Mouse (Mus musculus): ENCODE measurements around the gene Tnfaip8l2. TPM values are rescaled to one million over a fixed set of nuclear protein-coding genes. Genes with fewer than 3 reads are reported as not detected.

Gene Tnfaip8l2
- polyA plus RNA-seq (2016; fragmentation: Nextera tagmentation; extraction: Ambion mirVana): 2.5 and 3.3 TPM in 2 replicates

GRCm38 (mm10) chr3:95141952-95142616, at the start of gene Tnfaip8l2:
Tnfaip8l2 (minus strand) TSS chr3:95142360.
- 86% methylated on average over 10 of the region's 10 CpGs for WGBS
- ATAC-seq (ENCODE audit: low FRiP score, low read depth): no peak
- H3K27me3 ChIP-seq: no peaks in the 10 kb centered on the region

GRCm38 (mm10) chr3:95186888-95187287, 44.7 kb upstream of the Tnfaip8l2 start:
- Histone ChIP-seq H3K4me2 (replicated peaks) (no peak overlapping the region), H3K27me3 (no peaks in the 10 kb centered on the region), H3K27ac (replicated peaks) (no peak overlapping the region), H3K4me1 (no peaks in the 10 kb centered on the region), H3K4me3 (no peak overlapping the region), H3K9ac (replicated peaks) (no peak overlapping the region), H3K36me3 (peaks cover 74% of the 10 kb centered on the region), H3K9me3 (no peaks in the 10 kb centered on the region)
- WGBS: 86% methylated on average over 6 of the region's 6 CpGs
- no peak for ATAC-seq (ENCODE audit: low FRiP score, low read depth)

More at GRCm38 (mm10) chr3:95141952-95142616, at the start of gene Tnfaip8l2:
- no peak within 1 kb of the TSS for H3K4me2 ChIP-seq (replicated peaks)
- H3K4me3 ChIP-seq: no peak within 1 kb of the TSS
- no peaks in the 10 kb centered on the region for H3K9me3 ChIP-seq
- H3K27ac ChIP-seq (replicated peaks): no peak within 1 kb of the TSS
- no peak within 1 kb of the TSS for H3K9ac ChIP-seq (replicated peaks)
- H3K36me3 ChIP-seq: peaks cover 12% of the 10 kb centered on the region
- no peaks in the 10 kb centered on the region for H3K4me1 ChIP-seq

- WGBS: 93% methylated on average over 2 of the region's 2 CpGs
- peaks cover 69% of the 10 kb centered on the region for H3K36me3 ChIP-seq
- no peaks in the 10 kb centered on the region for H3K9me3 ChIP-seq
- no peak overlapping the region for H3K9ac ChIP-seq (replicated peaks)
- no peaks in the 10 kb centered on the region for H3K27me3 ChIP-seq
- no peaks in the 10 kb centered on the region for H3K4me1 ChIP-seq
- ATAC-seq (ENCODE audit: low FRiP score, low read depth): no peak
- no peak overlapping the region for H3K27ac ChIP-seq (replicated peaks)
- H3K4me2 ChIP-seq (replicated peaks): no peak overlapping the region
- H3K4me3 ChIP-seq: no peak overlapping the region
These were observed 43.9 kb upstream of the Tnfaip8l2 start for GRCm38 (mm10) chr3:95186100-95186499.

- peaks cover 64% of the 10 kb centered on the region for H3K36me3 ChIP-seq
- H3K4me2 ChIP-seq (replicated peaks): no peak overlapping the region
- 94% methylated on average over 9 of the region's 9 CpGs for WGBS
- ATAC-seq (ENCODE audit: low FRiP score, low read depth): no peak
- no peak overlapping the region for H3K4me3 ChIP-seq
- H3K9ac ChIP-seq (replicated peaks): no peak overlapping the region
- H3K4me1 ChIP-seq: no peaks in the 10 kb centered on the region
- H3K27me3 ChIP-seq: no peaks in the 10 kb centered on the region
- no peaks in the 10 kb centered on the region for H3K9me3 ChIP-seq
- no peak overlapping the region for H3K27ac ChIP-seq (replicated peaks)
These were observed 42.8 kb upstream of the Tnfaip8l2 start for GRCm38 (mm10) chr3:95184796-95185577.

- no peak for ATAC-seq (ENCODE audit: low FRiP score, low read depth)
These were observed 39.7 kb upstream of the Tnfaip8l2 start for GRCm38 (mm10) chr3:95181841-95182240.

GRCm38 (mm10) chr3:95179890-95180289, 37.7 kb upstream of the Tnfaip8l2 start:
- H3K9me3 ChIP-seq: no peaks in the 10 kb centered on the region
- H3K27me3 ChIP-seq: no peaks in the 10 kb centered on the region
- no peak overlapping the region for H3K4me3 ChIP-seq
- no peak overlapping the region for H3K27ac ChIP-seq (replicated peaks)
- peaks cover 19% of the 10 kb centered on the region for H3K36me3 ChIP-seq
- H3K4me1 ChIP-seq: no peaks in the 10 kb centered on the region
- no peak overlapping the region for H3K9ac ChIP-seq (replicated peaks)
- H3K4me2 ChIP-seq (replicated peaks): no peak overlapping the region
- WGBS: 73% methylated on average over 3 of the region's 3 CpGs
- no peak for ATAC-seq (ENCODE audit: low FRiP score, low read depth)

More at GRCm38 (mm10) chr3:95181841-95182240, 39.7 kb upstream of the Tnfaip8l2 start:
- H3K4me1 ChIP-seq: no peaks in the 10 kb centered on the region
- no peak overlapping the region for H3K27ac ChIP-seq (replicated peaks)
- no peak overlapping the region for H3K4me2 ChIP-seq (replicated peaks)
- no peak overlapping the region for H3K9ac ChIP-seq (replicated peaks)
- no peaks in the 10 kb centered on the region for H3K27me3 ChIP-seq
- no peaks in the 10 kb centered on the region for H3K9me3 ChIP-seq
- H3K36me3 ChIP-seq: peaks cover 33% of the 10 kb centered on the region
- no peak overlapping the region for H3K4me3 ChIP-seq
- WGBS: 52% methylated on average over 1 of the region's 1 CpGs

GRCm38 (mm10) chr3:95178948-95179347, 36.8 kb upstream of the Tnfaip8l2 start:
- no peaks in the 10 kb centered on the region for H3K9me3 ChIP-seq
- no peak overlapping the region for H3K4me3 ChIP-seq
- peaks cover 9% of the 10 kb centered on the region for H3K36me3 ChIP-seq
- H3K4me1 ChIP-seq: peaks cover 2% of the 10 kb centered on the region
- WGBS: 86% methylated on average over 5 of the region's 5 CpGs
- H3K27ac ChIP-seq (replicated peaks): no peak overlapping the region
- ATAC-seq (ENCODE audit: low FRiP score, low read depth): no peak
- no peak overlapping the region for H3K4me2 ChIP-seq (replicated peaks)
- peaks cover 4% of the 10 kb centered on the region for H3K27me3 ChIP-seq
- H3K9ac ChIP-seq (replicated peaks): no peak overlapping the region

- Histone ChIP-seq H3K4me3 (no peak overlapping the region), H3K9ac (replicated peaks) (no peak overlapping the region), H3K9me3 (no peaks in the 10 kb centered on the region), H3K4me2 (replicated peaks) (no peak overlapping the region), H3K27me3 (peaks cover 18% of the 10 kb centered on the region), H3K4me1 (peaks cover 16% of the 10 kb centered on the region), H3K36me3 (peaks cover 12% of the 10 kb centered on the region), H3K27ac (replicated peaks) (no peak overlapping the region)
- ATAC-seq (ENCODE audit: low FRiP score, low read depth): no peak
- WGBS: 84% methylated on average over 6 of the region's 6 CpGs
These were observed 35.4 kb upstream of the Tnfaip8l2 start for GRCm38 (mm10) chr3:95177583-95177982.

GRCm38 (mm10) chr3:95176500-95176899, 34.3 kb upstream of the Tnfaip8l2 start:
- ATAC-seq (ENCODE audit: low FRiP score, low read depth): no peak
- peaks cover 23% of the 10 kb centered on the region for H3K36me3 ChIP-seq
- H3K27me3 ChIP-seq: peaks cover 29% of the 10 kb centered on the region
- no peak overlapping the region for H3K9ac ChIP-seq (replicated peaks)
- H3K27ac ChIP-seq (replicated peaks): no peak overlapping the region
- H3K4me2 ChIP-seq (replicated peaks): no peak overlapping the region
- peaks cover 20% of the 10 kb centered on the region for H3K4me1 ChIP-seq
- H3K9me3 ChIP-seq: no peaks in the 10 kb centered on the region
- H3K4me3 ChIP-seq: no peak overlapping the region
- 43% methylated on average over 3 of the region's 3 CpGs for WGBS

GRCm38 (mm10) chr3:95174011-95174592, 31.9 kb upstream of the Tnfaip8l2 start:
- Histone ChIP-seq H3K27ac (replicated peaks) (no peak overlapping the region), H3K4me1 (peaks cover 20% of the 10 kb centered on the region), H3K4me2 (replicated peaks) (peak overlapping the region; percentile 45), H3K36me3 (peaks cover 47% of the 10 kb centered on the region), H3K9ac (replicated peaks) (no peak overlapping the region), H3K4me3 (peak overlapping the region; percentile 23; the same call in 1 of the 2 replicates), H3K27me3 (peaks cover 53% of the 10 kb centered on the region), H3K9me3 (no peaks in the 10 kb centered on the region)
- ATAC-seq (ENCODE audit: low FRiP score, low read depth): peak; percentile 53; the same call in 1 of the 2 replicates
- 2% methylated on average over 16 of the region's 16 CpGs for WGBS

GRCm38 (mm10) chr3:95173256-95173949, 31.2 kb upstream of the Tnfaip8l2 start:
- H3K4me2 ChIP-seq (replicated peaks): peak overlapping the region; percentile 45
- peaks cover 54% of the 10 kb centered on the region for H3K36me3 ChIP-seq
- H3K4me3 ChIP-seq: peak overlapping the region; percentile 23
- peaks cover 60% of the 10 kb centered on the region for H3K27me3 ChIP-seq
- 6% methylated on average over 58 of the region's 58 CpGs for WGBS
- peak; percentile 48; the same call in 1 of the 2 replicates for ATAC-seq (ENCODE audit: low FRiP score, low read depth)
- H3K9ac ChIP-seq (replicated peaks): peak overlapping the region; percentile 46
- H3K4me1 ChIP-seq: peaks cover 20% of the 10 kb centered on the region
- H3K27ac ChIP-seq (replicated peaks): no peak overlapping the region
- no peaks in the 10 kb centered on the region for H3K9me3 ChIP-seq

Data from midbrain, embryonic 12.5 days (tissue).